Mouse (Mus musculus) olfactory bulb, adult 2 months (tissue): ENCODE measurements around the gene Carf.

Experiments
- CTCF ChIP-seq: fragments of 200-500 bp; IDR thresholded peaks from 2 replicates; pipeline ENCODE4 v1.5.1; 2012; ENCODE audit warnings: low read depth, mild to moderate bottlenecking, low read length, moderate library complexity; ENCODE audit not compliant: insufficient read depth
- POLR2A ChIP-seq: fragments of 200-500 bp; IDR thresholded peaks from 2 replicates; pipeline ENCODE4 v1.6.1; 2012; ENCODE audit warnings: mild to moderate bottlenecking, low read depth, low read length, moderate library complexity; ENCODE audit not compliant: insufficient read depth

DNA sequence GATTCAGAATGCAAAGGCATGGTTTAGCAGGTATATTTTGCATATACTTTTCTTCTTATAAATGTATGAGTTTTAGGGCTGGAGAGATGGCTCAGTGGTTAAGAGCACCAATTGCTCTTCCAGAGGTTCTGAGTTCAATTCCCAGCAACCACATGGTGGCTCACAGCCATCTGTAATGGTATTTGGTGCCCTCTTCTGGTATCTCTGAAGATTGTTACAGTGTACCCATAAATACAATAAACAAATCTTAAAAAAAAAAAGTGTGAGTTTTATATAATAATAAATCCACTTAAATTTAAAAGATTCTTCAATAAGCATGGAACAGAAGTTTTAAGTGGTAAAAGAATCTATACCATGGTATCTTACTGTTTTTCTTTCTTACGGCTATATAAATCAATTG lies 6.5 kb downstream of the Carf start:
- TF ChIP-seq POLR2A (no peak), CTCF (no peak)
